Mouse (Mus musculus): Measurements from ENCODE around the gene Gpalpp1.

The Gpalpp1 gene

DNA sequence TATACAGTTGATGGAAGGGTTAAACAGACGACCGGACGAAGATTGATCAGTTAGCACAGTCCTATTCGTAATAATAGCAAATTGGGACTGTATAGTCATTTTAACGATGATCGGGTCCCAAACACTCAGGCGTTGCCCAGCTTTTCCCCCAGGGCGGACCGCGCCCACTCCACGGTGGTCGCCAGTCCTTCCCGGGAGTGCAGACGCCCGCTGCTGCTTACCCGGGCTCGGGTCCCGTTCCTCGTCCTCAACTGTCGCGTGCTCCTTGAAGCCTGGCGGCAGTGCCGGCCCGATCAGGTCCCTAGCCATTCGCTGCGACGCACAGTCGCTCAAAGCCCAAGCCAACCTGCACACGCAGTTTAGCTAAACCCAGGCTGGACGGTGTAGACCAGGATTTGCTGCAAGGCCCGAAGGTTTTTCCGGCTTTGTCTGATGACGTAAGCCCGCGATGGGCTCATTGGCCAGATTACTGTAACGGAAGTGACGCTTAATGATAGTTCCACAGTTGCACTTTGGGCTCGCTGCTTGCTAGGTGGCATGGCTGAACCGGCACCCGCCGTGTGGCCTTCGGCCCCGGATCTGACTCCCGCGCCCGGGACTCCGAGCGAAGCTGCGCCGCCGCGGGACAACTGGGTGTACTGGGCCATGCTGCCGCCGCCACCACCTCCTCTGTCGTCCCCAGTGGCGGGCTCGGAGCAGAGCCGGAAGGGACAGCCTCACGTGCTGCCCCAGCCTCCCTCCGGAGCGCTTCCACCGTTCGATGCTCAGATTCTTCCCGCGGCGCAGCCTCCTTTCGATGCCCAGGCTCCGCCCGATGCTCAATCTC lies at the start of gene Gpalpp1, which contains the start of gene Nufip1:
TSS of gene Gpalpp1 (minus strand) at position 365 of the 826 bp plus-strand sequence.
TSS of gene Nufip1 (plus strand) at position 496 of the 826 bp plus-strand sequence.
- peak; percentile 73 to 86 for DNase-seq (ENCODE audit: low spot score in 2 of 2)

GRCm38 (mm10) chr14:76158192-76158785 lies 47.7 kb upstream of the Gpalpp1 start:
- DNase-seq (ENCODE audit: low spot score in 2 of 2): no peak

DNA sequence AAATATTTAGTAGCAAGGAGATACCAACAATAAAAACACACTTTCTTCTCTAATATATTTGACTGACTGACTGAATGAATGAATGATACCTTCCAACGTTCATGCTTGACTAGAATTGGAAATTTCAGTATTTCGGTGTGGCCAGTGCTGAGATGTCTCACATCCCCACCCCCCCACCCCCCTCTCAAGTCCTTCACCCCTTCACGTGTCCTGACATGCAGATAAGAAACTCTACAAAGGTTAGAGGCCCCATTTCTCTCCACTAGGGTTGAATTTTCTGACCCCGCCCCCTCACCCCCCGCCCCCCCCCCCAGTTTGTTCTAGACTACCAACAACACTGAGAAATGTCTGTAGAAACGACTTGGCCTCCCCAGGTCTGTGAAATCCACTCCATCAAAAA lies 43.3 kb upstream of the Gpalpp1 start:
- DNase-seq (ENCODE audit: low spot score in 2 of 2): no peak

DNA sequence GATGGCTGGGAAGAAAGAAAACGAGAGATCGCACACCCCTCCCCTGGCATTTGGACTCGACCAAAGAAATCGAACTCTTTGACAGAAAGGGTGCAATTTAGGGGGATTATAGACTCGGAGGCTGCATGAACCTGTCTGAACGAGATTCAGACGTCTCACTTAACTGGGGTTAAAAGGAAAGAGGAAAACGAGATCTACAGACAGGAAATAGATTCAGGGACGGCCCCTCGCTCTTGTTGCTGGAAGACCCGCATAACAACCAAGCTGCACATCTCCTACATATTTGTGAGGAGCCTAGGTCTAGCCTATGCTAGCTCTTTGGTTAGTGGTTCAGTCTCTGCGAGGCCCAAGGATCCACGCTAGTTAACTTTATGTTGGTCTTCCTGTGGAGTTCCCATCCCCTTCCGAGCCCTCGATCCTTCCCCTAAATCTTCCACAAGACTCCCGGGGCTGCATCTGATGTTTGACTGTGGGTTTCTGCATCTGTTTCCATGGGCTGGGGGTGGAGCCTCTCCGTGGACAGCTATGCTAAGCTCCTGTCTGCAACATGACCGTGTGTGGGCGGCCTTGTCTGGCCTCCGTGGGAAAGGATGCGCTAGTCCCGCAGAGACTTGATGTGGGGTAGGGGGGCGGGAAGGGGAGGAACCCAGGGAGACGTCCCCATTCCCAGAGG lies 42.6 kb upstream of the Gpalpp1 start:
- DNase-seq (ENCODE audit: low spot score in 2 of 2): no peak

DNA sequence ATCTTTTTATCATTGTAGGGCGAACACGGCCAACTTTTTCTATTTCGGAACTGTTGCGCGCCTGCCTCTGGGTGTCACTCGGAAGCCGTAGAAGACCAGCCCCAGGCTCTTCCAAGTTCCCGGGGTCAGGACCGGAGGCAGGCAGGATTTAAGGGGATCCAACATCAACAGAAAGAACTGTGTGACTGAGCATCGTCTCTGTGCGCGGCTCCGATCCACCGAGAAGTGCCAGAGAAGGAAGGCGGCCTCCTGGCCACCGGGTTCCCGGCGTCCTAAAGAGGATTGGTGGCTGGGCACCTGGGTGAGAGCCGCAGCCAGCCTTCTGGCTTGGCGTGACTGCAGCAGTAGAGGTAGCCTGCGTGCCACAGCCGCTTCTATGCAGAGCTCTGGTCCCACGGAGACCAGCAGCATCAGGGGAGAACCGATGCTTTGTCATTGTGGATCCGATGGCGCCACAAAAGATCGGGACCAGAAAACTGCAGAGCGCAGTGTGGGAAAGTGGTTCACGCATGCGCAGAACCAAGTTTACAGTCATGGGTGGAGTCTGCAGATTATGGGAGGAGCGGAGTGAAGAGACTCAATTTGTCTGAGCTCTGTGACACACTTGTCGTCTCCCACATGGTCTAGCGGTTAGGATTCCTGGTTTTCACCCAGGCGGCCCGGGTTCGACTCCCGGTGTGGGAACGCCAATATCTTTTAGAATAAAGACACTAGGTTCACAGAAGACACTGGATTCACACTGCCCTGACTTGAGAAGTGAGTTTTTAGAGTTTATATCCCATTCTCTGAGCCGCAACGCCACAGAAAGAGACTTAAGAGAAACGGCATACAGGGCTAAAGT lies 41.8 kb upstream of the Gpalpp1 start:
- DNase-seq (ENCODE audit: low spot score in 2 of 2): peak; percentile 89 to 91

DNA sequence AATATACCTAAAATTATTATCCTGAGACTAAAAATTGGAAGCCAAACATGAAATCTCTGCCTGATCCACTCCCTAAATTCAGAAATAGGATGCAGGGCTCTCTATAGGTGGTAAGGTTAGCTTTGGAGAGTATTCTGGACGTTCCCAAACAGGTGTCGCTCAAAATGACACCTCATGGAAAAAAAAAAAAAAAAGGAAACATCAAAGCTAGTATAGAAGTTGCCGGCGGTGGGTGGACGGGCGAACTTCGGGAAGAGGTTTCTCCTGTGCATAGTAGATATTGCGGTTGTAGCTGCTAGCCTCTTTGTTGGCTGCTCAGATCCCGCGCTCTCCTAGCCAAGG lies 41.2 kb upstream of the Gpalpp1 start:
- no peak for DNase-seq (ENCODE audit: low spot score in 2 of 2)

DNA sequence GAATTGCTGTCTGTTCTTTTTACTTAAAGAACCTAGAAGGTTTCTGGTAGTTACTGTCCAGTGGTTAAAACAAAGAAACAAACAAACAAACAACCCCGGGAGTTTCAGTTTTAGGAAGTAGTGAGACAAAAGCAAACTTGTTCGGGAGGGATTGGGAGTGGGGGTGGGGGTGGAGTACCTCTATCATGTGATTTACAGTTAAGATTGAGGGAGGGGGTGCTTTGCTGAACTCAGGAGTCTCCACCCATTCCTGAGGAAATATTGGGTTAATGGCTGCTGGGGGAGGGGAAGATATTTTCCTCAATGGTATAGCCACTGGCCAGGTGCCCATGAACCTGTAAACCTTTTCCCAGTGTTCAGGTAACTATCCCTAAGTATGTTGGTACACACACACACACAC lies 40.5 kb upstream of the Gpalpp1 start:
- no peak for DNase-seq (ENCODE audit: low spot score in 2 of 2)

DNA sequence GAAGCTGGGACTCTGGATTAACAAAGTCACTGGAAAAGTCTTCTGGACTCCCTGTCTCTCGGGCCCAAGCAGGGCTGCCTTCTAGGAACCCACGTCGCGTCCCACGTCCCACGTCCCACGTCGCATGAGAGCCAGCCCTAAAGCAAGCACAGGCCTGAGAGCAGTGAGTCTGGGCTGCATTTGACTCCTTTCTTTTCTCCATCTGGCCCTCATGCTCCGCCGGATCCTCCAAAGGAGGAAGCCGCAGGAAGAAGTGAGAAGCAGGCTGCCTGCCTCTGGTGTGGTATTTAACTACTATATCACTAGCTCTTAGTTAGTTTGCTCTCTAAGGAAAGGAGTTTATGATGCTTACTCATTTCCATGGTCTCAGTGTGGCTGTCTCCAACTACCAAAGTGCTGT lies 39.9 kb upstream of the Gpalpp1 start:
- DNase-seq (ENCODE audit: low spot score in 2 of 2): no peak

DNA sequence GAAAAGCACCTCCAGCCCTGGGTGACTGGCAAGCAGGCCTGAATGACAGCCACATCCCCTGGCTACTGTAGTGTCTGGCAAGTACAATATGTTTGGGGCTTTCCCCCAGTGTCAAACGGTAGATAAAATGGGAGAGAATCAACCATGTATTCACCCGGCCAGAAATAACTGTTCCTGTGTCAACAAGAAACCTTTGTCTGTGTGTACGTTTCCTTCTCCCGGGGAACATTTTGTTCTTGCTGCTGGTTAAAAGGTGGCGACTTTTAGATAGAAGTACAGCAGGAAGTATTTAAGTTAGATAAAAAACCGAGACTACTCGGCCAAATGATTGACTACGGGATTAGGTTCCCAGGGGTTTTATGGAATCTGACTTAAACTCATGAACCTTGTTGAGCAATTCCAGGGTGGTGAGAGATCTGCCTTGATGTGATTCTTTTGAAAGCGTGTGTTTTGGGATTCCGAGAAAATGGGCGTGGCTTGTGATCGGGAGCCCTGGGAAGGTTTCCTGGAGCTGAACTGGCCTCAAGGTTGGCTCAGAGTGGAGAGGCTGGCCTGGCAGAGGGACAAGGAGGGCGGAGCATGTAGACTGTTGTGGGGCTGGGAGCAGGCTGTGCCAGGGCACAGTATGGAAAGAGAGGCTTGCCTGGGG lies 39.1 kb upstream of the Gpalpp1 start:
- DNase-seq (ENCODE audit: low spot score in 2 of 2): peak; percentile 57 to 77

DNA sequence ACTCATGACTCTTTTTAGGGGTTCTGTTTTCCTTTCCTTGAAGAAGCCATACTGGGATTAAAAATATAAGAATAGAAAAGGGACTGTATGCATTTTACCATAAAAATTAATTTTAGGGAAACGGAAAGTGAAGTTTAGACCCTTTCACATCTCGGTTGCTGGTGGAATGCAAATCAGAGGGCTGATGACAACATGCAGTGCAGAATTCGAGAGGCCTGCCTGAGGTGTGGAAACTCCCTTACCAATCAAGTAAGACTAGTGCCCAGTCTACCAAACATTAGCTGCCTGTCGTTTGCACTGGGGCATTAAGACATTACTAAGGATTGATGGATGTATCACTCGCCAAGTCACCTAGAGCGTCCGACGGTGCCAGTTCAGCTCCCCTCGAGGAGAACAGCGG lies 37.7 kb upstream of the Gpalpp1 start:
- no peak for DNase-seq (ENCODE audit: low spot score in 2 of 2)

DNA sequence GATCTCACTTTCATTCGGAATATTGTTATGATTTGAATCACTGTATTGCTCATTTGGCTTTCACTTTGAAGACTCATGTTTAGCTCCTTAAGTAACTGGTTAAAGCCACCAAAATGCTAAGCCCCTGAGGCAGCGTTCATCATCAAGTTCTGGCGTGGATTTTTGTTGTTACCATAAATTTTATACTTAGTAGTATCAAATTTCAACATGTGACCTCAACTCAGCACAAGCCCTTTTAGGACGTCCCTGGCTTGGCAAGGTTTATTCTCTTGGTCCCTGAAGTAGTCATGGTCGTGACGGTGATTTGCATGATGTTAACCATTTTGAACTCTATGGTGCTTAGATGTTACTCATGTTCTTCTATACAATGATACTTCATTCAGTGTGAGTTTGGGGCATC lies 36.5 kb upstream of the Gpalpp1 start:
- DNase-seq (ENCODE audit: low spot score in 2 of 2): no peak

GRCm38 (mm10) chr14:76145868-76146267 lies 35.3 kb upstream of the Gpalpp1 start:
- no peak for DNase-seq (ENCODE audit: low spot score in 2 of 2)

- DNase-seq (ENCODE audit: low spot score in 2 of 2): no peak
Observed at GRCm38 (mm10) chr14:76145248-76145647, 34.7 kb upstream of the Gpalpp1 start.

DNA sequence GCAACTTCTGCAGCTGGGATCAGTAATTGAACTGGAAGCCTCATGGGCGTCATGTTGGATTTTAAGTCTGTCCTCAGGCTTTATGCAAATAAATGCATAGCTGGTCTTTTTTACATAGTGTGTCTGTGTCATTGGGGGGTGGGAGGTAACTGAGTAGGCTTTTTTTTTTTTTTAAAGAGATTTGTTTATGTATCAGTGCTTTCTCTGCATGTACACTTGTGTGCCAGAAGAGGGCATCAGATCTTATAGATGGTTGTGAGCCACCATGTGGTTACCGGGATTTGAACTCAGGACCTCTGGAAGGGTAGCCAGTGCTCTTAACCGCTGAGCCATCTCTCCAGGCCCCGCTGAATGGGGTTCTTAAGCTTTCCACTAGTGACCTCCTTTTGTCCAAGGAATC lies 24.4 kb upstream of the Gpalpp1 start:
- DNase-seq (ENCODE audit: low spot score in 2 of 2): no peak

- DNase-seq (ENCODE audit: low spot score in 2 of 2): no peak
Observed at GRCm38 (mm10) chr14:76128174-76128573, 17.6 kb upstream of the Gpalpp1 start.

DNA sequence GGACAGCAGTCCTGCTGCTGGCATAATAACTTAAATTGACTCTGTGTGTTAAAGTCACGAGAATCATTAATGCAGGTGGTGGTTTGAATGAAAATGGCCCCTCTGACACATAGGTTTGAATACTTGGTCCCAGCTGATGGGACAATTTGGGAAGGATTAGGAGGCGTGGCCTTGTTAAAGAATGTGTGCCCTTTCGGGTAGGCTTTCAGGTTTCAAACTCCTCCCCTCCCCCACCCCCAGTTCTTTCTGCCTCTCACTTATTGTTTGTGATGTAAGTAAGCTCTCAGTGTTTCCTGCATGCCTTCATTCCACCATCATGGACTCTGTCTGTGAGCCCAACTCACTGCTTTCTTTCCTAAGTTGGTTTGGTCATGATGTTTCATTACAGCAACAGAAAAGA lies 16.8 kb upstream of the Gpalpp1 start:
- no peak for DNase-seq (ENCODE audit: low spot score in 2 of 2)

- no peak for DNase-seq (ENCODE audit: low spot score in 2 of 2)
Observed at GRCm38 (mm10) chr14:76122663-76123058, 12.1 kb upstream of the Gpalpp1 start.

DNA sequence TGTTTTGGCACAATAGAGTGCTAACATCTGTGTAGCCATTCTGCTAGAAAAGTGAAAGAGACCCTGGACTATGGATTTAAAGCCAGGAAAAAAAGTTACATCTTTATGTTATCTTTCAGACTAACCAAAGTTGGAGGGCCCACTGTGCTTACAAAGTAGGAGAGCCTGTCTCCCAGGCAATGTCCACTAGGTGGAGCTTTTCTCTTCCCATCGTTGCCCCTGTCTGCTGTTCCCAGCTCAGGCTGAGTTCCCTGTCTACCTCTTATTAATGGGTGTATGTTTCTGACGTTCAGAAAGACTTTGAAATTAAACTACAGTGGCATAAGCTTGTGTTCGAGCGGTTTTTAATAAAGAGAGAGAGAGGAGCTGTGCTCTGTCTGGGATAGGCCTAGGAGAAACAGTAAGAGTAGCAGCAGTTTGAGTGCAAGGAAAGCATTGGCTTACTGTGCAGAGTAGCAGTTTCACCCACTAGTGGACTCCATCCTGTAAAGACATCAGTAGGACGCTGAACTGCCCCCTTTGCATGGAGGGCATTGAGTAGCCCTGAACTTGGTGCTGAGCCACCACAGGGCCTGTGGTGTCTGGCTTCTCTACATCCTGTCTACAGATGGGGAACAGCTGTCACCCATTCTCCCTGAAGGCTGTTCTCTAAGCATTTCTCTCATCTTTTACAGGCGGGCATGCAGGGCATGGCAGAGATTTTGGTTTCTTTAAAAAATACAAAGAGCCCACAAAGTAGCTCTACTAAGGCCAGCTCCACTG lies 11.5 kb upstream of the Gpalpp1 start:
- DNase-seq (ENCODE audit: low spot score in 2 of 2): peak in 1 of 2 experiments; percentile 4

GRCm38 (mm10) chr14:76120472-76120871 lies 9.9 kb upstream of the Gpalpp1 start:
- DNase-seq (ENCODE audit: low spot score in 2 of 2): no peak

DNA sequence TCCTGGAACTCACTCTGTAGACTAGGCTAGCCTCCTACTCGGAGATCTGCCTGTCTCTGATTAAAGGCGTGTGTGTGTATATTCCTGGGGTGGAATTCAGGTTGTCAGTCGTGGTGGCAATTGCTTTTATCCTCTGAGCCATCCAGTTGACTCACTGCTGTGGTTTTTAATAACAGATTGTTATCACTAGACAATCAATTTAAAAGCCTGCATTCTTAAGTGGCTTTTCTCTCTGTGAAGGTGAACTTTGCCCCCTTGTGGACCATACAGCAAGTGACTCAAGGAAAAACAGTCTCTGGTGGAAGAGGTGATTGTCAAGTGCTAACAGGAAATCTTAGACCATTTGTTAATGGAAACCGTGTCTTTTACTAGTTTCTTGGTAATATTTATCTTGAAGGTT lies 8.4 kb upstream of the Gpalpp1 start:
- DNase-seq (ENCODE audit: low spot score in 2 of 2): no peak

DNA sequence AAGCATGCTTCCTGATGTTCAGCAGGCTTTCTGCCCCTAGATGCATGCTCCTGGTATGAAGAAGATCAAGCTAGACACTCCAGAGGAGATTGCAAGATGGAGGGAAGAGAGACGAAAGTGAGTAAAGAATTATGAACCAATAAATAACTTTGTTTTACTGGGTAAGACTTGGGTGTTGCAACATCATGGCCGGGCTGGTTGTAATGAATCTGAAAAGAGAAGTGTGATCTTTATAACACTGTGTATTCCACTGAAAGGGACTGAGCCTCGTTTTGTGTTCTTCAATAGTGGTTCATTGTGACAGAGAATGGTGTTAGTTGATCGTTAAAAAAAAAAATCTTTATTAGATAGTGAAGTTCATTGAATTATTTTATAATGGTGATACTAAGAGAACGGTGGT lies 5.2 kb upstream of the Gpalpp1 start:
- DNase-seq (ENCODE audit: low spot score in 2 of 2): no peak

Data from urinary bladder, adult 18-20 months (tissue).